Mouse (Mus musculus) brain, adult 2 months (tissue): Measurements from ENCODE around the gene Hint2.

ENCODE experiments used
- DNase-seq: peaks from one replicate; pipeline ENCODE4 v3.0.0; 2011; ENCODE audit warnings: low read depth, low spot score

Hint2 gene

DNA sequence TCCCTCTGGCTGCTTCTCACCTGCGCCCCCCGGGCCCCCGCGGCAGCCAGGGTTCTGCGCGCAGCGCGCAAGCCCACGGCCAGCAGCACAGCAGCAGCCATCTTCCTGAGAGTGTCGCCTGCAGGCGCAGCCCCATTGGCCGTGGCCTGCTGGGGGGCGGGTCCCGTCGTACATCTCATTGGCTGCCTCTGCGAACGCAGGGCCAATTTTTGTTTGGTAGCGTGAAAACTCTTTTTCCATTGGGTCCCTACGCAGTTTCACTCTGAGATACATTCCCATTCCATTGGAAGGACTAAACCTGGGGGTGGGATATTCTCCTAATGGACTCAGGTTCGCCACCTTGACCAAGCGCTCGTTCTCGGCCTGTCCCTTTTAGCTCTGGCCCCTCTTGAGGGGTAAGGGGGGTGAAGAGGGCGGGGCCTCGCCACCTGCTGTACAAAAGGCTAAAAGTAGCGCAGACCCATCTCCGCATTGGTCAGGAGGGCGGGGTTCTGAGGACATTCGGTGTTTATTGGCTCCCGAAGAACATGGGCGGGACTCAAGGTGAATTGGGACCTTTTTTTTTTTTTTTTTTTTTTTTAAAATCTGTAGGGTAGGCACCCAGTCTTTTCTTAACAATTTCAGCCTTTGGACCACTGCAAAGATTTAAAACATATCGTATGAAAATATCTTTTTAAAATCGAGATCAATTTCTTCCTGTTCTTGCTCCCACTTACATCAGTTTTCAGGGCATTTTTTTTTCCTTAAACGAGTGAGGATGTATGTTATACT is at the start of gene Hint2:
TSS of gene Hint2 (minus strand) at position 128 of the 771 bp plus-strand sequence.
- peak; percentile 100 for DNase-seq

- no peak for DNase-seq
Observed at GRCm38 (mm10) chr4:43705991-43706390, 49.7 kb upstream of the Hint2 start.

DNA sequence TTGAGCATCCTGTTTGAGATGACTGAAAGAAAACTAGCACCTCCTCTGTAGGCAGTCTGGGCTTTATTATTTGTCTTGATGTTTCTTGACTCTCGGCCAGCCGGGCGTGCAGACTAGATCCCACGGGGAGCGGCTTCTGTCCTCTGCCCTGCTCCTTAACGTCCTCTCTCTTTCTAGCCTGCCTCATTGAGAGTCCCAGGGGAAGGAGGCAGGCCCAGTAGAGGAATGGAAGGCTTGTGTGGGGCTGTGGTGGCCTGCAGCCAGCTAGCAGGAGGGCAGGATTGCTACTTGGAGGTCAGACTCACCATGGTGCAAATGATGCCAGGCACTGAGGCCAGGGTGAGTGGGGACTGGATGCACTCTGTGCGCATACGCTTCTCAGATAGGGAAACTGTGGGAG is 47.6 kb upstream of the Hint2 start:
- no peak for DNase-seq

GRCm38 (mm10) chr4:43703439-43703838 is 47.2 kb upstream of the Hint2 start:
- DNase-seq: no peak

DNA sequence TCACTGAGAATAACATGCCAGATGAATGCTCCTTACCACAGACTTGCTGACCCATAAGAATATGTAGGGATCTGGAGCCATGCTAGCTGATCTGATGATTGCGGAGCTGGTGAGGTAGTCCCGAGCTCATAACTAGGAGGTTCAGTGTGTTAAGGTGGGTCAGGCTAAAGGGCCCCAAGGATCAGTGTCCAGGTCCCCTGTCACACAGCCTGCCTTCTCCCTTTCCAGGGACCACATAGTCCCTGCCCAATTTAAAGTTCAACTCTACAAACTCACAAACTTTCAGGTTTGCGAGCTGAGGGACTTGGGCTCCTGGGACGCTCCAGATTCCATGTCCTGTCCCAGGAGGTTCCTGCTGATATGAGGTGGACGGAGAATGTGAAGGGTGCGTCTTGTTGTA is 44.4 kb upstream of the Hint2 start, which contains the start of gene Olfr70:
TSS of gene Olfr70 (minus strand) at position 101 of the 400 bp plus-strand sequence.
- no peak for DNase-seq

- peak; percentile 77 for DNase-seq
Observed at GRCm38 (mm10) chr4:43696561-43696960, 40.3 kb upstream of the Hint2 start.

GRCm38 (mm10) chr4:43695249-43695671 is 39.0 kb upstream of the Hint2 start:
- DNase-seq: no peak

DNA sequence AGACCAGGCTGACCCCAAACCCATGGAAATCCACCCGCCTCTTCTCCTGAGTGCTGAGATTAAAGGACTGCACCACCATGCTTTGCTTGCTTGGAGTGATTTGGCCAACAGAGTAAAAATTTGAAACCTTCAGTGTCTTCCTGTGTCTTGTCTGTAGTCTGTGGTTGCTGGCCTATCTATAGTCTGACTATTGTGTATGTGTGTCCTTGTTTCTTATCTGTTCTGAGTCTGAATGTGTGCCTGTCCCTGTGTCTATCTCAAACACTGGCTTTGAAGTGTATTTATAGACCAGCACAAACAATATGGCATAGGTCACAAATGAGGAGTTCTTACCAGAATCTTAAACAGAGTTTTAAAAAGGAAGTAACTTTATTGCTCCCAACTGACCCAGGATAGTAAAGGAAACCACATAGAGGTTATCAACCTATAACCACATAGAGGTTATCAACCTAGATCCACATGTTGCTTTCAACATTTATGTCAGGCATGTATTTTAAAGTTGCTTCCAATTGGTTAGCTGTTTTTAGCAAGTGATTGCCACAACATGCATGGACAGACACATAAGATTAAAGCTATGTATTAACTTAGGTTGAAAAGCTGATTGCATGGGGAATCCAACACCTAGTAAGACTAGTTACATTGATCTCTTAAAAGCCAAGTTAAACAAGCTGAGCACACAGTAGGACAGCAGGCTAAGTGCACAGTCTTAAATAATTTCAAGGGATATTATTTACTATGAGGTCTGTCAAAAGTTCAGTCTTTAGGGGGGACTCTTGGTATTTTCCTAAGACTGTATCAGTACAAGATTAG is 38.4 kb upstream of the Hint2 start:
- no peak for DNase-seq

DNA sequence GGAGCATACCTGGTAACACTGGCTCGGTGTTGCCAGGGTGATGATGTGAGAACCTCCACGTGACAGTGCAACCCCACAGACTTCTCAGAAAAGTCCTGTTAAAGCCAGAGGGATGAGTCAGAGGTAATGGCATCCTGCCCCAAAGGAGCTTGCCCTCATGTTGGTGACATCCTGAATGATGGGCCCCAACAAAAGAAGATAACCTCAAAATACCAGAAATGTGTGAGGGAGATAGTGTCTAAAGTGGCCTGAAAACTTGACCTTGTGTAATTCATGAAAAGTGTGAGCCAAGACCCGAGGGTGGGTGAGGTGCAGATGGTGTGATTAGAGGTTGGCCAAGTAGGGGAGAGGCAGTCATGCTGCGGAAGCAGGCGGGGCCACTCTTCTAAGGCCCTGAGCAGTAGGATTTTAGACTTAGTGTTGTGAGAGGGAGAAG is 37.6 kb upstream of the Hint2 start:
- DNase-seq: peak; percentile 43

GRCm38 (mm10) chr4:43691026-43691425 is 34.8 kb upstream of the Hint2 start:
- peak; percentile 59 for DNase-seq

- DNase-seq: no peak
Observed at GRCm38 (mm10) chr4:43690021-43690420, 33.8 kb upstream of the Hint2 start.

DNA sequence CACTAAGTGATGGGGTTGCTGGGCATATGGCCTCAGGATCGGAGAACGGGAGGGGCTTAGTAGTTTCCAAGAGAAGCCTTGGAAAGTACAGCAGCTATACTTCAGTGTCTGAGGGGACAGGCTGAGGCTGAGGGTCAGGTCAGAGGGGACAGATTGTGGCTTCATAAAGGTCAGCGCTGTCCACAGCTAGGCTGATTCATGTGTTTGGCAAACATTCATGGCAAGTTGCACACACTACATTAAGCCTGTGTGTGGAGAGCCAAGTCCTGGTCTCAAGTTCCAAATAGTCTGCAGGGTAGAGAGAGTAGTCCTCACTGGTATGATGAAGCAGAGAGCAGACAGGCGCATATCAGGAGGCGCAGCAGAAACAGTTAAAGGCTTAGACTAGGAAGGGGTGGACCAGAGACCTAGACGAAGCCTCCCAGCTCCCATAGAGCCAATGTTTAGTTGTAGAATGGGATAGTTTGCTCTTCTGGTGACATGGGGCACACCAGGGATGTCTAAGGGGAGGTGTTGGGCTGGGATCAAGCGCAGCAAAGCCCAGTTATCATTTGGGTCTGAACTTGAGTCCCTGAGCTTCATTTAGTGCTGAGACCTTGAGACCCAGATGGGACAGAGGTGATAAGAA is 23.3 kb upstream of the Hint2 start:
- peak; percentile 34 for DNase-seq

DNA sequence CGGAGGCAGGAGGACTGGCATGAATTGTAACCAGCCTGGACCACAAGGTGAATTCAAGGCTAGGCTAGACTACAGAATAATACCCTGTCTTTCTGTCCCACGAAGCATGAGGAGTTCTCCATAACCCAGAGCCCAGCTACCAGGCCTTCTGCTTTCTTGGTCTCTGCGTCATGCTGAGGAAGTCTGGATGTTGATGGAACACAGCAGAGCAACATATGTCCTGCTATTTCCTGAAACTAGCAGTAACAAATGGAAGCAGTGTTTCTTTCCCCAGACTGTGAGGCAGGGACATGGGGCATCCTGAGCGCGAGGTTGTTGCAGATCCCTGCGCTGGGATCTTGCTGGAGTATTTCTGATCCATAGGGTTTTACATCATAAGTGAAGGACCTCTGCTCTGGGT is 22.3 kb upstream of the Hint2 start:
- peak; percentile 65 for DNase-seq

DNA sequence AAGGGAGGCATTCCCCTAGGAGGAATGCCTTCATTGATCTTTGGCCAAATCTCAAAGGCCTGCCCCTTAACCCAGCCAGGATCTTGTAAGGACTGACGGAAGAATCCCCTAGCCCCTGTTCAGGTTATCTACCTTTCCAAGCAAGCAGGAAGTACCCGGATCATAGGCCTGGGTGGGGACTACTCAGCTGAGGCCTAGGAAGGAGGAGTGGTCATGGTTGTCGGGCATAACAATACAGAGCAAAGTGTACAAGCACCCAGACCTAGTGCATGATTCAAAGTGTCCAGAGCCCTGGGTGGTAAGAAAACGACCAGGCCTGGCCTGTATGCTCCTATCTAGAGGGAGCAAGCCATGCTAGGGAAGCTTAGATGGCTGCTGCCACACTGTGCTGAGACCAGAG is 19.3 kb upstream of the Hint2 start:
- DNase-seq: no peak

GRCm38 (mm10) chr4:43674974-43675373 is 18.7 kb upstream of the Hint2 start:
- no peak for DNase-seq

DNA sequence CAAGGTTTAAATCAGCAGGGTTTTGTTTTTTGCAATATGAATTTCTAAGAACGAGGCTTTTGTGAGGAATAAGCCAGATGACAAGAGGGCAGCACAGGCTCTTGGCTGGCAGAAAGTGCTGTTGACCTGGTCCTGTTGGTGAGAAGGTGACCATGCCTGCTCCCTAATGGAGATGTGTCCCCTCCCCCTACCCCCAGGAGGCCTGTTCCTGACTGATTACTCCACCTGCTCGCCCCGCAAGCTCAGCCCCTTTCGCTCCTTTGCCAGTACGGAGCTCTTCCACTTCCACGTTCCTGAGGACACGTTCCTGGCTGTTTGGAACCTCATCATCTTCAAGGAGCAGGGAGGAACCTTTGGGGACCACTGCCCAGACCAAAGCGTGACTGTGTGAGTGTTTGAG is 17.4 kb upstream of the Hint2 start:
- no peak for DNase-seq

- peak; percentile 95 for DNase-seq
Observed at GRCm38 (mm10) chr4:43672070-43672469, 15.8 kb upstream of the Hint2 start.

DNA sequence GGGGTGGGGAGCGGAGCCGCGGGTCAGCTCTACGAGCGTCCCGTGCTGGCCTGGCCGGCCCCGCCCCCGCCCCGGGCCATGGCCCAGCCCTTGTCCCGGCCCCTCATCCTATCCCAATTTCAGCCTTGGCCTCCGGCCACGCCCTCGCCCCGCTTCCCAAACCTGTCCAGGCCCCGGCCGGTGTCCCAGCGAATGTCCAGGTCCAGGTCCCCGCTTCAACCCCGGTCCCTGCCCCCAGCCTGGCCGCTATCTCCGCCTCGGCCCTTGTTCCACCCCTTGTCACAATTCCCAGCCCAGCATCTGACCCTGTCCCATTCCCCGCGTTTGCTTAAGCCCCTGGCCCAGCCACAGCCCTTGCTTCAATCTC is 13.1 kb upstream of the Hint2 start:
- no peak for DNase-seq

- peak; percentile 97 for DNase-seq
Observed at GRCm38 (mm10) chr4:43668782-43669427, 12.6 kb upstream of the Hint2 start, which contains the start of the genes Tmem8b and Fam221b. Gene Tmem8b (plus strand): TSS chr4:43668971. Gene Fam221b (minus strand): TSS chr4:43669145.

GRCm38 (mm10) chr4:43666412-43666811 is 10.1 kb upstream of the Hint2 start:
- DNase-seq: peak; percentile 60

DNA sequence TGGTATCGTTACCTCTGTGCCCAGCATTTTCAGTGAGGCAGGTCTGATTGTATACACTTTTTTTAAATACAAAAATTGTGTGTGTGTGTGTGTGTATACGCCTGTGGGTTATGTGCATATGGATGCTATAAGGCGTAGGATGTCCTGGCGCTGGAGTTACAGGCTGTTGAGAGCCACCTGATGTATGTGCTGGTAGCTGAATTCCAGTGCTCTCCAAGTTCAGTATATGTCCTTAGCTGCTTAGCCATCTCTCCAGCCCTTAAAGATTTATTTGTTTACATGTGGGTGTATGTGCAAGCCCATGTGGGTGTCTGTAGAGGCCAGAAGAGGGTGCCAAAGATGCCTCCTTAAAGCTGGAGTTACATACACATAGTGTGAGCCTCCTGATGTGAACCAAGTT is 880 bp upstream of the Hint2 start:
- peak; percentile 65 for DNase-seq
